Mouse (Mus musculus): ENCODE measurements around the gene Fhdc1.

The Fhdc1 gene

GRCm38 (mm10) chr3:84435288-84436043, 44.8 kb downstream of the Fhdc1 start:
- DNase-seq (ENCODE audit: low read depth in 1 of 2, low spot score in 2 of 2) = no peak

GRCm38 (mm10) chr3:84432797-84433445, 47.3 kb downstream of the Fhdc1 start:
- no peak for DNase-seq (ENCODE audit: low read depth in 1 of 2, low spot score in 2 of 2)

- DNase-seq (ENCODE audit: low read depth in 1 of 2, low spot score in 2 of 2) = no peak
Measured at GRCm38 (mm10) chr3:84431257-84431656, 49.0 kb downstream of the Fhdc1 start.

GRCm38 (mm10) chr3:84430152-84430551, 50.1 kb downstream of the Fhdc1 start:
- DNase-seq (ENCODE audit: low read depth in 1 of 2, low spot score in 2 of 2) = no peak

GRCm38 (mm10) chr3:84428994-84429725, 51.1 kb downstream of the Fhdc1 start:
- DNase-seq (ENCODE audit: low read depth in 1 of 2, low spot score in 2 of 2) = no peak

- no peak for DNase-seq (ENCODE audit: low read depth in 1 of 2, low spot score in 2 of 2)
Measured at GRCm38 (mm10) chr3:84427779-84428178, 52.5 kb downstream of the Fhdc1 start.

GRCm38 (mm10) chr3:84422340-84422739, 57.9 kb downstream of the Fhdc1 start:
- no peak for DNase-seq (ENCODE audit: low read depth in 1 of 2, low spot score in 2 of 2)

- DNase-seq (ENCODE audit: low read depth in 1 of 2, low spot score in 2 of 2) = no peak
Measured at GRCm38 (mm10) chr3:84413868-84414267, 66.4 kb downstream of the Fhdc1 start.

- no peak for DNase-seq (ENCODE audit: low read depth in 1 of 2, low spot score in 2 of 2)
Measured at GRCm38 (mm10) chr3:84412920-84413319, 67.3 kb downstream of the Fhdc1 start.

- no peak for DNase-seq (ENCODE audit: low read depth in 1 of 2, low spot score in 2 of 2)
Measured at GRCm38 (mm10) chr3:84409474-84409862, 70.8 kb downstream of the Fhdc1 start.

- no peak for DNase-seq (ENCODE audit: low read depth in 1 of 2, low spot score in 2 of 2)
Measured at GRCm38 (mm10) chr3:84408756-84409473, 71.3 kb downstream of the Fhdc1 start.

- DNase-seq (ENCODE audit: low read depth in 1 of 2, low spot score in 2 of 2) = no peak
Measured at GRCm38 (mm10) chr3:84405523-84405922, 74.7 kb downstream of the Fhdc1 start.

GRCm38 (mm10) chr3:84403389-84403788, 76.8 kb downstream of the Fhdc1 start:
- DNase-seq (ENCODE audit: low read depth in 1 of 2, low spot score in 2 of 2) = no peak

GRCm38 (mm10) chr3:84402716-84403115, 77.5 kb downstream of the Fhdc1 start:
- no peak for DNase-seq (ENCODE audit: low read depth in 1 of 2, low spot score in 2 of 2)

GRCm38 (mm10) chr3:84397976-84398375, 82.3 kb downstream of the Fhdc1 start:
- DNase-seq (ENCODE audit: low read depth in 1 of 2, low spot score in 2 of 2) = no peak

- DNase-seq (ENCODE audit: low read depth in 1 of 2, low spot score in 2 of 2) = no peak
Measured at GRCm38 (mm10) chr3:84396240-84396639, 84.0 kb downstream of the Fhdc1 start.

- DNase-seq (ENCODE audit: low read depth in 1 of 2, low spot score in 2 of 2) = no peak
Measured at GRCm38 (mm10) chr3:84395840-84396239, 84.4 kb downstream of the Fhdc1 start.

- no peak for DNase-seq (ENCODE audit: low read depth in 1 of 2, low spot score in 2 of 2)
Measured at GRCm38 (mm10) chr3:84394841-84395447, 85.3 kb downstream of the Fhdc1 start.
